Mouse (Mus musculus): ENCODE measurements around the gene Olfr714. TPM values are rescaled to one million over a fixed set of nuclear protein-coding genes. Genes with fewer than 3 reads are reported as not detected.
"Not testable (repeated sequence)": the region's sequence is repeated elsewhere in the genome, so short reads cannot be mapped to it uniquely, and the experiment has no call there.

Gene Olfr714
- not detected in 2 replicates for polyA plus RNA-seq (2015; fragmentation: Nextera tagmentation; extraction: Ambion mirVana)

GRCm38 (mm10) chr7:107070681-107071080 lies at the start of gene Olfr714:
Gene Olfr714 (plus strand): TSS chr7:107070981.
- no peak within 1 kb of the TSS for H3K9ac ChIP-seq
- ATAC-seq (ENCODE audit: insufficient read depth, low FRiP score, low read depth) = no peak
- no peaks in the 10 kb centered on the region for H3K4me1 ChIP-seq
- no peak within 1 kb of the TSS for H3K4me3 ChIP-seq (replicated peaks)
- H3K27ac ChIP-seq = no peak within 1 kb of the TSS
- no peak within 1 kb of the TSS for H3K4me2 ChIP-seq
- no peaks in the 10 kb centered on the region for H3K36me3 ChIP-seq
- H3K9me3 ChIP-seq = no peaks in the 10 kb centered on the region
- H3K27me3 ChIP-seq (replicated peaks) = no peaks in the 10 kb centered on the region
- WGBS = 86% methylated on average over 2 of the region's 2 CpGs

GRCm38 (mm10) chr7:107030874-107031273 lies 39.9 kb upstream of the Olfr714 start, which contains the start of gene Olfr713:
Gene Olfr713 (plus strand): TSS chr7:107031174.
- Histone ChIP-seq H3K9me3 (no peaks in the 10 kb centered on the region), H3K36me3 (no peaks in the 10 kb centered on the region), H3K4me1 (no peaks in the 10 kb centered on the region), H3K4me3 (replicated peaks) (no peak within 1 kb of the TSS), H3K27me3 (replicated peaks) (no peaks in the 10 kb centered on the region), H3K27ac (no peak within 1 kb of the TSS), H3K9ac (no peak within 1 kb of the TSS), H3K4me2 (no peak within 1 kb of the TSS)
- WGBS = 92% methylated on average over 1 of the region's 1 CpGs
- ATAC-seq (ENCODE audit: insufficient read depth, low FRiP score, low read depth) = no peak

GRCm38 (mm10) chr7:107039934-107040563 lies 30.7 kb upstream of the Olfr714 start:
- H3K4me3 ChIP-seq (replicated peaks) = no peak overlapping the region
- H3K27me3 ChIP-seq (replicated peaks) = no peaks in the 10 kb centered on the region
- WGBS = 62% methylated on average over 2 of the region's 2 CpGs
- H3K27ac ChIP-seq = no peak overlapping the region
- no peak for ATAC-seq (ENCODE audit: insufficient read depth, low FRiP score, low read depth)
- H3K9me3 ChIP-seq = no peaks in the 10 kb centered on the region
- H3K9ac ChIP-seq = no peak overlapping the region
- H3K36me3 ChIP-seq = no peaks in the 10 kb centered on the region
- H3K4me2 ChIP-seq = no peak overlapping the region
- no peaks in the 10 kb centered on the region for H3K4me1 ChIP-seq

- Histone ChIP-seq H3K27me3 (replicated peaks) (no peaks in the 10 kb centered on the region), H3K27ac (no peak overlapping the region), H3K4me2 (no peak overlapping the region), H3K4me3 (replicated peaks) (no peak overlapping the region), H3K9me3 (no peaks in the 10 kb centered on the region), H3K36me3 (no peaks in the 10 kb centered on the region), H3K4me1 (no peaks in the 10 kb centered on the region), H3K9ac (no peak overlapping the region)
- 82% methylated on average over 3 of the region's 3 CpGs for WGBS
- ATAC-seq (ENCODE audit: insufficient read depth, low FRiP score, low read depth) = no peak
Observed at GRCm38 (mm10) chr7:107043136-107043535, 27.6 kb upstream of the Olfr714 start.

- Histone ChIP-seq H3K4me3 (replicated peaks) (no peak overlapping the region), H3K36me3 (no peaks in the 10 kb centered on the region), H3K27me3 (replicated peaks) (no peaks in the 10 kb centered on the region), H3K4me1 (no peaks in the 10 kb centered on the region), H3K27ac (no peak overlapping the region), H3K4me2 (no peak overlapping the region), H3K9me3 (no peaks in the 10 kb centered on the region), H3K9ac (no peak overlapping the region)
- 67% methylated on average over 1 of the region's 1 CpGs for WGBS
- no peak for ATAC-seq (ENCODE audit: insufficient read depth, low FRiP score, low read depth)
Observed at GRCm38 (mm10) chr7:107044407-107044806, 26.4 kb upstream of the Olfr714 start.

GRCm38 (mm10) chr7:107045833-107046232 lies 24.9 kb upstream of the Olfr714 start:
- no peak overlapping the region for H3K27ac ChIP-seq
- no peaks in the 10 kb centered on the region for H3K27me3 ChIP-seq (replicated peaks)
- H3K9ac ChIP-seq = no peak overlapping the region
- H3K4me3 ChIP-seq (replicated peaks) = no peak overlapping the region
- no peaks in the 10 kb centered on the region for H3K4me1 ChIP-seq
- no peak for ATAC-seq (ENCODE audit: insufficient read depth, low FRiP score, low read depth)
- no peak overlapping the region for H3K4me2 ChIP-seq
- no peaks in the 10 kb centered on the region for H3K36me3 ChIP-seq
- WGBS = 1% methylated on average over 5 of the region's 5 CpGs
- no peaks in the 10 kb centered on the region for H3K9me3 ChIP-seq

- no peaks in the 10 kb centered on the region for H3K36me3 ChIP-seq
- H3K4me2 ChIP-seq = no peak overlapping the region
- H3K27me3 ChIP-seq (replicated peaks) = no peaks in the 10 kb centered on the region
- no peaks in the 10 kb centered on the region for H3K9me3 ChIP-seq
- no peak overlapping the region for H3K4me3 ChIP-seq (replicated peaks)
- H3K27ac ChIP-seq = no peak overlapping the region
- H3K9ac ChIP-seq = no peak overlapping the region
- 38% methylated on average over 3 of the region's 3 CpGs for WGBS
- ATAC-seq (ENCODE audit: insufficient read depth, low FRiP score, low read depth) = no peak
- H3K4me1 ChIP-seq = no peaks in the 10 kb centered on the region
Observed at GRCm38 (mm10) chr7:107047578-107047977, 23.2 kb upstream of the Olfr714 start.

GRCm38 (mm10) chr7:107092920-107093319 lies 22.1 kb downstream of the Olfr714 start, which contains the start of gene Olfr17:
Gene Olfr17 (plus strand): TSS chr7:107093220.
- Histone ChIP-seq H3K27ac (no peak within 1 kb of the TSS), H3K9me3 (no peaks in the 10 kb centered on the region), H3K4me2 (no peak within 1 kb of the TSS), H3K27me3 (replicated peaks) (no peaks in the 10 kb centered on the region), H3K36me3 (no peaks in the 10 kb centered on the region), H3K9ac (no peak within 1 kb of the TSS), H3K4me1 (no peaks in the 10 kb centered on the region), H3K4me3 (replicated peaks) (no peak within 1 kb of the TSS)
- no peak for ATAC-seq (ENCODE audit: insufficient read depth, low FRiP score, low read depth)
- 53% methylated on average over 1 of the region's 1 CpGs for WGBS

GRCm38 (mm10) chr7:107110269-107110668 lies 39.5 kb downstream of the Olfr714 start, which contains the start of gene Olfr715b:
Gene Olfr715b (minus strand): TSS chr7:107110369.
- not testable (repeated sequence) for H3K9me3 ChIP-seq; H3K36me3 ChIP-seq; H3K27ac ChIP-seq; H3K9ac ChIP-seq; H3K4me2 ChIP-seq; ATAC-seq (ENCODE audit: insufficient read depth, low FRiP score, low read depth); H3K27me3 ChIP-seq (replicated peaks); H3K4me1 ChIP-seq; H3K4me3 ChIP-seq (replicated peaks)
- WGBS = 70% methylated on average over 2 of the region's 2 CpGs

Other genes starting within 250 kb of the Olfr714 start
- not detected in 2 replicates for gene Olfr702, start 237.1 kb upstream of the Olfr714 start, polyA plus RNA-seq (2015; fragmentation: Nextera tagmentation; extraction: Ambion mirVana)
- gene Olfr703, start 227.6 kb upstream of the Olfr714 start, polyA plus RNA-seq (2015; fragmentation: Nextera tagmentation; extraction: Ambion mirVana) = not detected in 2 replicates
- gene Olfr704, start 207.8 kb upstream of the Olfr714 start, polyA plus RNA-seq (2015; fragmentation: Nextera tagmentation; extraction: Ambion mirVana) = not detected in 2 replicates
- gene Olfr705, start 194.1 kb upstream of the Olfr714 start, polyA plus RNA-seq (2015; fragmentation: Nextera tagmentation; extraction: Ambion mirVana) = not detected in 2 replicates
- not detected in 2 replicates for gene Olfr706, start 182.8 kb upstream of the Olfr714 start, polyA plus RNA-seq (2015; fragmentation: Nextera tagmentation; extraction: Ambion mirVana)
- gene Olfr707, start 169.7 kb upstream of the Olfr714 start, polyA plus RNA-seq (2015; fragmentation: Nextera tagmentation; extraction: Ambion mirVana) = not detected in 2 replicates
- gene Olfr1532-ps1, start 163.0 kb upstream of the Olfr714 start, polyA plus RNA-seq (2015; fragmentation: Nextera tagmentation; extraction: Ambion mirVana) = not detected in 2 replicates
- not detected in 2 replicates for gene Olfr709-ps1, start 138.8 kb upstream of the Olfr714 start, polyA plus RNA-seq (2015; fragmentation: Nextera tagmentation; extraction: Ambion mirVana)
- gene Olfr710, start 122.7 kb upstream of the Olfr714 start, polyA plus RNA-seq (2015; fragmentation: Nextera tagmentation; extraction: Ambion mirVana) = not detected in 2 replicates
- not detected in 2 replicates for gene Olfr6, start 107.0 kb upstream of the Olfr714 start, polyA plus RNA-seq (2015; fragmentation: Nextera tagmentation; extraction: Ambion mirVana)
- gene Olfr711, start 95.5 kb upstream of the Olfr714 start, polyA plus RNA-seq (2015; fragmentation: Nextera tagmentation; extraction: Ambion mirVana) = not detected in 2 replicates
- gene Olfr2, start 64.9 kb upstream of the Olfr714 start, polyA plus RNA-seq (2015; fragmentation: Nextera tagmentation; extraction: Ambion mirVana) = not detected in 2 replicates
- not detected in 2 replicates for gene Olfr713, start 39.8 kb upstream of the Olfr714 start, polyA plus RNA-seq (2015; fragmentation: Nextera tagmentation; extraction: Ambion mirVana)
- not detected in 2 replicates for gene Olfr17, start 22.2 kb downstream of the Olfr714 start, polyA plus RNA-seq (2015; fragmentation: Nextera tagmentation; extraction: Ambion mirVana)
- not detected in 2 replicates for gene Olfr715b, start 39.4 kb downstream of the Olfr714 start, polyA plus RNA-seq (2015; fragmentation: Nextera tagmentation; extraction: Ambion mirVana)
- not detected in 2 replicates for gene Olfr715, start 60.1 kb downstream of the Olfr714 start, polyA plus RNA-seq (2015; fragmentation: Nextera tagmentation; extraction: Ambion mirVana)
- gene Olfr716, start 67.3 kb downstream of the Olfr714 start, polyA plus RNA-seq (2015; fragmentation: Nextera tagmentation; extraction: Ambion mirVana) = not detected in 2 replicates
- not detected in 2 replicates for gene Nlrp14, start 96.0 kb downstream of the Olfr714 start, polyA plus RNA-seq (2015; fragmentation: Nextera tagmentation; extraction: Ambion mirVana)
- not detected in 2 replicates for gene Rbmxl2, start 138.5 kb downstream of the Olfr714 start, polyA plus RNA-seq (2015; fragmentation: Nextera tagmentation; extraction: Ambion mirVana)

Measured in stomach, embryonic 15.5 days (tissue).